Mouse (Mus musculus): Measurements from ENCODE around the gene Gm21876. TPM values are rescaled to one million over a fixed set of nuclear protein-coding genes. Genes with fewer than 3 reads are reported as not detected.
"Not testable (repeated sequence)": the region's sequence is repeated elsewhere in the genome, so short reads cannot be mapped to it uniquely, and the experiment has no call there.

Gene Gm21876
- not detected for total RNA-seq (2021)

GRCm38 (mm10) chrX:21175553-21175952 is at the start of gene Gm21876:
Gene Gm21876, minus strand, starts transcription at chrX:21175653.
- no peak for DNase-seq (ENCODE audit: low spot score in 2 of 2)
- intact Hi-C loops (cut with DNase I) = no loop called here

- no peak for DNase-seq (ENCODE audit: low spot score in 2 of 2)
- intact Hi-C loops (cut with DNase I) = no loop called here
These were observed 45.0 kb upstream of the Gm21876 start for GRCm38 (mm10) chrX:21220422-21220821.

GRCm38 (mm10) chrX:21146675-21147074 is 28.8 kb downstream of the Gm21876 start:
- intact Hi-C loops (cut with DNase I); DNase-seq (ENCODE audit: low spot score in 2 of 2): not testable (repeated sequence)

Other genes with a start within 250 kb of the Gm21876 start
- 10 to 100 TPM in 1 of 2 experiments, 1 to 10 TPM in 1; 6.0 to 18.8 TPM for gene Cfp, start 244.1 kb downstream of the Gm21876 start, total RNA-seq (2021)
- gene Elk1, start 225.0 kb downstream of the Gm21876 start, total RNA-seq (2021) = 10 to 100 TPM; 55.4 to 62.5 TPM
- 10 to 100 TPM; 11.4 to 16.4 TPM for gene Uxt, start 213.6 kb downstream of the Gm21876 start, total RNA-seq (2021)
- gene Zfp182, start 113.3 kb downstream of the Gm21876 start, total RNA-seq (2021) = 10 to 100 TPM in 1 of 2 experiments, 1 to 10 TPM in 1; 7.4 to 13.5 TPM
- not detected for gene Spaca5, start 107.2 kb downstream of the Gm21876 start, total RNA-seq (2021)
- gene Zfp300, start 86.1 kb downstream of the Gm21876 start, total RNA-seq (2021) = 1 to 10 TPM; 2.4 to 2.9 TPM
- not detected for gene Ssxa1, start 59.8 kb downstream of the Gm21876 start, total RNA-seq (2021)